Mouse (Mus musculus): ENCODE data around the gene Gm10401. TPM values are rescaled to one million over a fixed set of nuclear protein-coding genes. Genes with fewer than 3 reads are reported as not detected.
A peak's percentile ranks its signal among the peaks of the same experiment; 100 is the strongest.

The Gm10401 gene
- total and polyA plus RNA-seq, 3 experiments, result not detected

GRCm38 (mm10) chr5:115125211-115125871, 27.2 kb upstream of the Gm10401 start:
- WGBS, result 14% methylated on average over 24 of the region's 24 CpGs
- Histone ChIP-seq H3K36me3 (ENCODE audit: control insufficient read depth, insufficient read depth, low read length) (no peaks in the 10 kb centered on the region), H3K27me3 (ENCODE audit: control insufficient read depth, insufficient read depth, low read length) (no peaks in the 10 kb centered on the region), H3K4me1 (ENCODE audit: control insufficient read depth, insufficient read depth, low read length) (peaks cover 2% of the 10 kb centered on the region), H3K4me3 (no peak overlapping the region), H3K9ac (ENCODE audit: low read depth, low read length) (no peak overlapping the region), H3K27ac (peak overlapping the region; percentile 38), H3K79me2 (replicated peaks; ENCODE audit: control insufficient read depth, insufficient read depth, low read length) (no peaks in the 10 kb centered on the region)
- TF ChIP-seq EP300 (IDR thresholded peaks at IDR 0.05; ENCODE audit: insufficient read depth, low read depth, low read length) (peak; percentile 95), CTCF (IDR thresholded peaks at IDR 0.05) (no peak; the same call in 1 of the 2 replicates), POLR2A (IDR thresholded peaks at IDR 0.05; ENCODE audit: insufficient read depth, low read depth, low read length) (0 out of 2 replicates have a peak, but pooled peaks have one; percentile 19)
- intact Hi-C loops (cut with DNase I), result loop anchor here (2.0 to 10.0 kb wide), 4 partner anchors 37 to 219 kb away; partner anchors contain the start of genes Cox6a1, Gatc and Triap1
- DNase-seq, result peak; percentile 89 to 90

DNA sequence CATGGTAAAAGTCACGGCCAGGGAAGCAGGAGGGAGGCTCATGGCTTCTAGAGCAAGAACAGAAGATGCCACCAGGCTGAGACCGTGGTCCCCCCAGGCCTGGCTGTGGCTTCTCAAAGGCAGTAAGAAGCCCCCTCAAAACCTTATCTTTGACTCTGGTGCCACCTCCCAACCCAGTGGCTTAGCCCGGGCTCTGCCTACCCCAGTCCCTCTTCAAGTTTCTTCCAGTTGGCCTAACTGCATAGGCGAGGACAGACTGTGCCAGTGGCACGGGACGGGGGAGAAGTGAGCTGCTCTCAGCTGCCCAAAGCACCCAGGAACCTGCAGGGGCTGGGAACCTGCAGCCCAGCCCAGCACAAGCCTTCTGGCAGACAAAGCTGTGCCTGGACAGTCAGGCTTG, 26.6 kb upstream of the Gm10401 start:
- 95% methylated on average over 6 of the region's 6 CpGs for WGBS
- no peak overlapping the region for H3K4me3 ChIP-seq
- H3K36me3 ChIP-seq (ENCODE audit: control insufficient read depth, insufficient read depth, low read length), result no peaks in the 10 kb centered on the region
- no peaks in the 10 kb centered on the region for H3K27me3 ChIP-seq (ENCODE audit: control insufficient read depth, insufficient read depth, low read length)
- H3K79me2 ChIP-seq (replicated peaks; ENCODE audit: control insufficient read depth, insufficient read depth, low read length), result no peaks in the 10 kb centered on the region
- H3K9ac ChIP-seq (ENCODE audit: low read depth, low read length), result no peak overlapping the region
- intact Hi-C loops (cut with DNase I), result loop anchor here (2.0 to 10.0 kb wide), 4 partner anchors 38 to 220 kb away; partner anchors contain the start of genes Cox6a1, Gatc and Triap1
- H3K4me1 ChIP-seq (ENCODE audit: control insufficient read depth, insufficient read depth, low read length), result peaks cover 2% of the 10 kb centered on the region
- no peak overlapping the region; the same call in 1 of the 2 replicates for H3K27ac ChIP-seq
- no peak for DNase-seq
- no peak for TF ChIP-seq EP300 (IDR thresholded peaks at IDR 0.05; ENCODE audit: insufficient read depth, low read depth, low read length)
- TF ChIP-seq CTCF (IDR thresholded peaks at IDR 0.05), result no peak

DNA sequence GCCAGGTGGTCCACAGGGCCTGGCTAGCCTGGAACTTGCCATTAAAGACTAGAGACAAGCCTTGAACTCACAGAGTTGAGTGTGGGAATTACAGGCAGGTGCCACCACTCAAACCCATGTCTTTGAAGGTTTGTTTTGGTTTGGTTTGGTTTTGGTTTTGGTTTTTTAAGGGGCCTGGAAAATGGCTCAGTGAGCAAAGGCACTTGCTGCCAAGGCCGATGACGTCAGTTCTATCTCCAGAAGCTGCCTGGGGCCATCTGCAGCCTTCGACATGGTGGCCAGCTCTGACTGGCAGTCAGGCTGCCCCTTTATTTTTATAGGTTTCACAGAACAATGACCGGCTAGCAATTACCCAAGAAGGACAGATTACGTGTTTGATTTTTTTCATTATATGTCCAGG, 22.9 kb upstream of the Gm10401 start:
- TF ChIP-seq POLR2A (IDR thresholded peaks at IDR 0.05; ENCODE audit: insufficient read depth, low read depth, low read length), result no peak
- TF ChIP-seq CTCF (IDR thresholded peaks at IDR 0.05), result no peak
- TF ChIP-seq EP300 (IDR thresholded peaks at IDR 0.05; ENCODE audit: insufficient read depth, low read depth, low read length), result no peak
- DNase-seq, result no peak
- H3K27me3 ChIP-seq (ENCODE audit: control insufficient read depth, insufficient read depth, low read length), result no peaks in the 10 kb centered on the region
- WGBS, result 65% methylated on average over 5 of the region's 5 CpGs
- H3K27ac ChIP-seq, result no peak overlapping the region
- H3K4me3 ChIP-seq, result no peak overlapping the region
- H3K4me1 ChIP-seq (ENCODE audit: control insufficient read depth, insufficient read depth, low read length), result peaks cover 4% of the 10 kb centered on the region
- H3K79me2 ChIP-seq (replicated peaks; ENCODE audit: control insufficient read depth, insufficient read depth, low read length), result 0 out of 2 replicates have a peak, but pooled peaks cover 1% of the 10 kb centered on the region
- intact Hi-C loops (cut with DNase I), result loop anchor here (10.0 kb wide), 1 partner anchor 224 kb away; the partner anchor contains the start of genes Cox6a1, Gatc and Triap1
- H3K9ac ChIP-seq (ENCODE audit: low read depth, low read length), result no peak overlapping the region
- H3K36me3 ChIP-seq (ENCODE audit: control insufficient read depth, insufficient read depth, low read length), result no peaks in the 10 kb centered on the region

DNA sequence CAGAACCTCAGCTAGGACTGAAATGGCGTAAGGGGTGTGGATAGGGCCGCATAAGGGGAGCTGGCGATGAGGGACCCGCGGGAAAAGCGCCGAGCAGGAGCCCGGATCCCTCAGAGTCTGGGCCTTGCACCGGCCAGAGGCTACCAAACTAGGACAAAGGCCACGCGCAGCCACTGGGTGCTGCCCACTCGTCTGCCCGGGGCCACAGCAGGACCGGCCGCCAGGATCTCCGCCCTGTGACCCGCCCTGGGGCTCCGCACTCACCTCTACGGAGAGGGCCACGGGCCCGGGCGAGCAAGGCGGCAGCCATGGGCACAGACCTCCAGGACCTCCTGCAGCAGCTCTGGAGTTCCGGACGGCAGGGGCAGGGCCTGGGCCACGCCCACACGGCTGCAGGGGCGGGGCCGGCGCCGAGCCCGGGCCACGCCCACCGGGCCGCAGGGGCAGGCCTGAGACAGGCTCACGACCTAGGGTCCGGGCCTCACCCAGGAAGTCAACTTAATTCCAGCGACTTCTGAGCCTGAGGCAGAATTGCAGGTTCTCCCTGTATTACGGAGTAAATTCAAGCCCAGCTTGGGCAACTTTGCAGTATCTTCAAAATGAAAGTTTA, 21.0 kb upstream of the Gm10401 start, which contains the start of gene Acads:
Acads (minus strand) TSS at position 386 of the 610 bp plus-strand sequence.
- H3K79me2 ChIP-seq (replicated peaks; ENCODE audit: control insufficient read depth, insufficient read depth, low read length), result 0 out of 2 replicates have a peak, but pooled peaks cover 1% of the 10 kb centered on the region
- no peaks in the 10 kb centered on the region for H3K36me3 ChIP-seq (ENCODE audit: control insufficient read depth, insufficient read depth, low read length)
- 2% methylated on average over 39 of the region's 39 CpGs for WGBS
- H3K9ac ChIP-seq (ENCODE audit: low read depth, low read length), result peak within 1 kb of the TSS; percentile 81
- H3K4me3 ChIP-seq, result peak within 1 kb of the TSS; percentile 65
- peaks cover 2% of the 10 kb centered on the region for H3K4me1 ChIP-seq (ENCODE audit: control insufficient read depth, insufficient read depth, low read length)
- no peaks in the 10 kb centered on the region for H3K27me3 ChIP-seq (ENCODE audit: control insufficient read depth, insufficient read depth, low read length)
- peak; percentile 94 for DNase-seq
- intact Hi-C loops (cut with DNase I), result no loop called here
- TF ChIP-seq CTCF (IDR thresholded peaks at IDR 0.05) (no peak), EP300 (IDR thresholded peaks at IDR 0.05; ENCODE audit: insufficient read depth, low read depth, low read length) (no peak), POLR2A (IDR thresholded peaks at IDR 0.05; ENCODE audit: insufficient read depth, low read depth, low read length) (no peak; the same call in none of the 2 replicates)
- peak within 1 kb of the TSS; percentile 89 for H3K27ac ChIP-seq

DNA sequence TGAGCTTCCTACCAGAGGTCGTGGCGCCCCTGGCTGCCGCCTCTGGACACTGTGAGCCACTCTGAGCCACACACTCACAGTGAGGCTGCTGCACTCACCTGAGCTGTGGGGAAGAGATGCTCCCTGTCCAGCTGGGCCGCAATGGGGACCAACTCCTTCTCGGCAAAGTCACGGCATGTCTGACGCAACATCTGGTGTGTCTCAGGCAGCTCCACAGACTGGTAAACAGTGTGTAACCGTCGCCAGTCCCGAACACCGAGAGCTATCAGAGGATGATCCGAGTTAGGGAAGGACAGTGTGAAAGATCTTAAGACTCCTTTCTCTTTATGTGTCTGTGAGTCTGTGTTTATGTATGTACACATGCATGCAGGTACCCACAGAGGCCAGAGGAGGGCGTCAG, 19.4 kb upstream of the Gm10401 start:
- no peak overlapping the region for H3K27ac ChIP-seq
- no peak for DNase-seq
- no peak overlapping the region for H3K9ac ChIP-seq (ENCODE audit: low read depth, low read length)
- WGBS, result 94% methylated on average over 13 of the region's 13 CpGs
- no peaks in the 10 kb centered on the region for H3K36me3 ChIP-seq (ENCODE audit: control insufficient read depth, insufficient read depth, low read length)
- intact Hi-C loops (cut with DNase I), result no loop called here
- no peak overlapping the region for H3K4me3 ChIP-seq
- no peak for TF ChIP-seq POLR2A (IDR thresholded peaks at IDR 0.05; ENCODE audit: insufficient read depth, low read depth, low read length)
- TF ChIP-seq EP300 (IDR thresholded peaks at IDR 0.05; ENCODE audit: insufficient read depth, low read depth, low read length), result no peak
- TF ChIP-seq CTCF (IDR thresholded peaks at IDR 0.05), result no peak
- H3K27me3 ChIP-seq (ENCODE audit: control insufficient read depth, insufficient read depth, low read length), result no peaks in the 10 kb centered on the region
- peaks cover 2% of the 10 kb centered on the region for H3K4me1 ChIP-seq (ENCODE audit: control insufficient read depth, insufficient read depth, low read length)
- H3K79me2 ChIP-seq (replicated peaks; ENCODE audit: control insufficient read depth, insufficient read depth, low read length), result 0 out of 2 replicates have a peak, but pooled peaks cover 1% of the 10 kb centered on the region

Measured in heart, adult 2 months (tissue).